Mouse (Mus musculus) splenic B cell, adult 2 months (primary cell): Measurements from ENCODE around the gene Cfb.
A peak's percentile ranks its signal among the peaks of the same experiment; 100 is the strongest.
"Not testable (repeated sequence)": the region's sequence is repeated elsewhere in the genome, so short reads cannot be mapped to it uniquely, and the experiment has no call there.

Source experiments
- DNase-seq: peaks from one replicate; pipeline ENCODE4 v3.0.0-alpha.2; 2011; ENCODE audit warnings: low read depth, low spot score
- H3K27me3 ChIP-seq: 2 replicates; pipeline ENCODE4 v1.6.1; 2012; ENCODE audit warnings: mild to moderate bottlenecking, low read length, moderate library complexity, mixed read lengths; ENCODE audit not compliant: control insufficient read depth, poor library complexity, insufficient read depth, severe bottlenecking
- H3K36me3 ChIP-seq: 2 replicates; pipeline ENCODE4 v1.6.1; 2012; ENCODE audit warnings: mild to moderate bottlenecking, low read length, moderate library complexity, mixed read lengths; ENCODE audit not compliant: control insufficient read depth, poor library complexity, insufficient read depth, severe bottlenecking

Cfb gene

DNA sequence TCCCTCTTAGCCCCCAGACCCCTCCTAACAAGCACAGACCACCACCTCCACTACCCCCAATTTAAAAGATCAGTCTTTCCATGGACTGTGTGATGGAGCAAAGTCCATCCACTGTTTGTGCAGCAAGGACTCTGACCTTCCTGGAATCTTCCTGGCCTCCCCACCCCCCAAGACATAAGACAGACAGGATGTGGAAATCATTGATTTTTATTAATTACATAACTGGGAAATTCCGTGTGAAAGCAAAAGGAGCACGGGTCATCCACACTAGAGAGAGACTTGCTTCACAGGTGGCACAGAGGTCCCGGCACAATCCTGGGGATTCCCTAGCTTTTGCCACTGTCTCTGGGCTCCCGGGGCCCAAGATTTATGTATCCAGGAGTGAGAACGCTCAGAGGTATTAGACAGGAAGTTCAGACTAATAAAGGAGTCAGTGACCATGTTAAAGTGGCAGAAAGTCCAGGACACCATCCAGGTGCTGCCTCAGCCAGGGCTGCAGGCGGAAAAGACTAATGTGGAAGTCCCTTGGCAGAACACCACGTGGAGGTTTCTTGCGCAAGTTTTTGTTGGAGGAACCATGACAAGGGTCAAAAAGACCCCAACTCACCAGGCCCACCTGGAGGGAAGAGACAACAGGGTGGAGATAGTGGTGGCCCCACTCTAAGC, at the start of gene Cfb:
Gene Cfb, minus strand, starts transcription at position 103 of the 666 bp plus-strand sequence.
- DNase-seq, result no peak
- no peaks in the 10 kb centered on the region for H3K36me3 ChIP-seq
- H3K27me3 ChIP-seq, result no peaks in the 10 kb centered on the region

DNA sequence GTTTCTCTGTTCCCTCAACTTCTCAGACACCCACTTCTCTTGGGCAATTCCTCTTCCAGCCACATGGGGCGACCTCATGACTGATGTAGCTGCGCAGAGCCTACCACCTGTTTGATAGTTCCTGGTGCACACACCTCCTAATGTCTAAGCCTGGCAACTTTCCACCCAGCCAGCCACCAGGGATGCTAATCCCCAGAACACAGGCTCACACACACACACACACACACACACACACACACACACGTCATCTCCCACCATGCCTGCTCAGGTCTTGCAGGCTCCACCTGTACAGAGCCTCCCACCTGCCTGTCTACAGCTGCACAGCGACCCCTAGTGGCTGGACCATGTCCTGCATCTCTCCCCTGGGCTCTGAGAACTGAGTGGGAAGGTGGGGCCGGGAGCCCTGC, 49.6 kb upstream of the Cfb start:
- DNase-seq, result peak; percentile 93
- H3K27me3 ChIP-seq, result no peaks in the 10 kb centered on the region

DNA sequence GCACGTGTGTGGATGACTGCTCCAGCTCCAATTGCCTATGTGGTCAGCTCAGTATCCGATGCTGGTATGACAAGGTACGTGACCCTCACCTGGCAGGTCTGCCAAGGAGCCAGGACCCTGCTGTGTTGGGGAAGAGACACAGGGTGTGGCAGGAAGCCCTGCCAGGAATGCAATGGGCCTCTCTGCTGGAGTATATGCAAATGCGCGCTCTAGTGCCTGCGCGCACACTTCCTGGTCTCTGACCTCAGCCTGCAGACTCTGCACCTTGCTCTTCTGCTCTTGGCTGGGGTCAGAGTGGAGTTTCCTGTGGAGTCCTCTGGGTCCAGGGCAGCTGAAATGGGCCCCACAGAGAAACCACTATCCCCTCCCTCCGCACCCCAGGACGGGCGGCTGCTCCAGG, 48.7 kb upstream of the Cfb start:
- peak; percentile 13 for DNase-seq
- no peaks in the 10 kb centered on the region for H3K27me3 ChIP-seq
- peaks cover 11% of the 10 kb centered on the region for H3K36me3 ChIP-seq

More for the DNA sequence above, 49.6 kb upstream of the Cfb start:
- peaks cover 8% of the 10 kb centered on the region for H3K36me3 ChIP-seq

DNA sequence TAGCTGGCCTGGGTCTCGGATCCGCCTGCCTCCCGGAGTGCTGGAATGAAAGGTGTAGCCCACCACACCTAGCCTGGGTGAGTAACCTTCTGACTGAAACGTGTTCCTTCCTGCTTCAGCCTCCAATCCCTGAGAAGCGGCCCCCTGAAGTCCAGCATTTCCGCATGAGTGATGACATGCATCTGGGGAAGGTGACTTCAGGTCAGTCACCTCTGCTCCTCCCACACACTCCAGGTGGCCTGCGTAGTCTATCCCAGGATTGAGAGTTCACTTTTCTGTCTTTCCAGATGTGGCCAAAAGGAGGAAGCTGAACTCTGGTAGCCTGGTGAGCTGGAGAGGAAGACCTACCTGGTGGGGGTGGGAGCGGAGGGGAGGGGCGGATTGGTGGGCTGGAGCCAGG, 40.6 kb upstream of the Cfb start:
- no peaks in the 10 kb centered on the region for H3K27me3 ChIP-seq
- no peak for DNase-seq
- peaks cover 9% of the 10 kb centered on the region for H3K36me3 ChIP-seq

DNA sequence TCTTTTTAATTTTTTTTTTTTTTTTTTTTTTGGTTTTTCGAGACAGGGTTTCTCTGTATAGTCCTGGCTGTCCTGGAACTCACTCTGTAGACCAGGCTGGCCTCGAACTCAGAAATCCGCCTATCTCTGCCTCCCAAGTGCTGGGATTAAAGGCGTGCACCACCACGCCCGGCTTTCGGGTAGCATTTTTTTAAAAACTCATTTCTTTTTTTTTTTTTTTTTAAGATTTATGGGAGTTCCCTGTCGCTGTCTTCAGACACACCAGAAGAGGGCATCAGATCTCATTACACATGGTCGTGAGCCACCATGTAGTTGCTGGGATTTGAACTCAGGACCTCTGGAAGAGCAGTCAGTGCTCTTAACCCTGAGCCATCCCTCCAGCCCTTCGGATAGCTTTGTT, 39.6 kb upstream of the Cfb start:
- H3K27me3 ChIP-seq, H3K36me3 ChIP-seq, DNase-seq: not testable (repeated sequence)

DNA sequence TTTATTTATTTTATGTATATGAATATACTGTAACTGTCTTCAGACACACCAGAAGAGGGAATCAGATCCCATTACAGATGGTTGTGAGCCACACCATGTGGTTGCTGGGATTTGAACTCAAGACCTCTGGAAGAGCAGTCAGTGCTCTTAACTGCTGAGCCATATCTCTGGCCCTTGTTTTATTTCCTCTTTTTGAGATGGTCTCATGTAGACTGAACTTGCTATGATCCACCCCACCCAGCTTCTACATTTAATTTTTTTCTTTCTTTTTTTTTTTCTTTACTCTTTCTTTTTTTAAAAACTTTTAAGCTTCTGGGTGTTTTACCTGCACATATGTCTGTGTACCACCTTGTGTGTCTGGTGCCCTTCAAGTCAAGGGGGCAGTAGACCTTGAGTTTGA, 38.5 kb upstream of the Cfb start:
- peak; percentile 35 for DNase-seq
- H3K27me3 ChIP-seq, H3K36me3 ChIP-seq: not testable (repeated sequence)

DNA sequence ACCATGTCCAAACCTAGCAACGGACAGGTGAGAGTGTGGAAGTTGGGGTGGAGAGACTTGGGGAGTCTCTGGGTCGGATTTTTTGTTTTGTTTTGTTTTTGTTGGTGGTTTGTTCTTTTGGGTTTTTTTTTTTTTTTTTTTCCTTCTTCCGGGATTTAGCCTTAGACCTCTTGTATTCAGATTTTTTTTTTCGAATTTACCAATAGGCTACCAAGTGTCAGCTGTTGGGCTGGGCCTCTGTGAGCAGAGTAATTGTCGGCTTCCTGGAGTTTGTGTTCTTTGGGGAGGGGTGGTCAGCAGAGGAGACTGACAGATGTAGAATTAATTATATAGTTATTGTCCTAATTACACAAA, 37.5 kb upstream of the Cfb start:
- no peaks in the 10 kb centered on the region for H3K27me3 ChIP-seq
- peak; percentile 24 for DNase-seq
- 0 out of 2 replicates have a peak, but pooled peaks cover 3% of the 10 kb centered on the region for H3K36me3 ChIP-seq

DNA sequence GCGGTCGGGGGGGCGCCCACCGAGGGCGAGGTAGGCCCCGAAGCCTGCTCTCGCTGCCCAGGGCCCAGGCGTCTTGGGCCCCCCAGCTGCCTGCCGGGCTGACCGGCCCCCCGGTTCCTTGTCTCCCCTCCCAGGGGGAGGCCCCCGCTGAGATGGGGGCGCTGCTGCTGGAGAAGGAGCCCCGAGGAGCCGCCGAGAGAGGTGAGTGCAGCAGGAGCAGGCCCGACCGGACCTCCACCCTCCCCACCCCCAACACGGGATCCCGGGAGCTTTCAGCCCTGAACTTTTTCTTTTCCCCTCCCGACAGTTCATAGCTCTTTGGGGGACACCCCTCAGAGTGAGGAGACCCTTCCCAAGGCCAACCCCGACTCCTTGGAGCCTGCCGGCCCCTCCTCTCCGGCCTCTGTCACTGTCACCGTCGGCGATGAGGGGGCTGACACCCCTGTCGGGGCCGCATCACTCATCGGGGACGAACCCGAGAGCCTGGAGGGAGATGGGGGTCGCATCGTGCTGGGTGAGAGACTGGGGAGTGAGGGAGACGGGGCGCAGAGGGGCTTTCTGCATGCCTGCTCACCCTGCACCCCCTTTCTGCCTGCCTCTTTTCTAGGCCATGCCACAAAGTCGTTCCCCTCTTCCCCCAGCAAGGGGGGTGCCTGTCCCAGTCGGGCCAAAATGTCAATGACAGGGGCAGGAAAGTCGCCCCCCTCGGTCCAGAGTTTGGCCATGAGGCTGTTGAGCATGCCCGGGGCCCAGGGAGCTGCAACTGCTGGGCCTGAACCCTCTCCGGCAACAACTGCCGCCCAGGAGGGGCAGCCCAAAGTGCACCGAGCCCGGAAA, 37.0 kb upstream of the Cfb start:
- DNase-seq, result peak; percentile 34
- no peaks in the 10 kb centered on the region for H3K27me3 ChIP-seq
- H3K36me3 ChIP-seq, result 0 out of 2 replicates have a peak, but pooled peaks cover 3% of the 10 kb centered on the region

DNA sequence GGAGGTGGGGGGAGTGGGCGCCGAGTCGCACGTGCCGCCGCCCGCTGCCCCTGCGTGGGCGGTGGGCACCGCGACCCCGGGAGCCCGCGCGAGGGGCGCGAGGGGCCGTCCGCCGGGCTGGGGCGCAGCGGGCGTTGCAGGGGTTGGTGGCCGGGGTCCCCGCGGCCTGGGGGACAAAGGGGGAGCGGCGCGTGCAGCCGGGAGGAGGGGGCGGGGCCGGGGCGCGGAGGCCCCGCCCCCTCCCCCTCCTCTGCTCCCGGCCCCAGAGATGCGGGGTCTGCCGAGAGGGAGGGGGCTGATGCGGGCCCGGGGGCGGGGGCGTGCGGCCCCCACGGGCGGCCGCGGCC, 36.4 kb upstream of the Cfb start:
- H3K36me3 ChIP-seq, result 0 out of 2 replicates have a peak, but pooled peaks cover 3% of the 10 kb centered on the region
- no peaks in the 10 kb centered on the region for H3K27me3 ChIP-seq
- peak; percentile 14 for DNase-seq

DNA sequence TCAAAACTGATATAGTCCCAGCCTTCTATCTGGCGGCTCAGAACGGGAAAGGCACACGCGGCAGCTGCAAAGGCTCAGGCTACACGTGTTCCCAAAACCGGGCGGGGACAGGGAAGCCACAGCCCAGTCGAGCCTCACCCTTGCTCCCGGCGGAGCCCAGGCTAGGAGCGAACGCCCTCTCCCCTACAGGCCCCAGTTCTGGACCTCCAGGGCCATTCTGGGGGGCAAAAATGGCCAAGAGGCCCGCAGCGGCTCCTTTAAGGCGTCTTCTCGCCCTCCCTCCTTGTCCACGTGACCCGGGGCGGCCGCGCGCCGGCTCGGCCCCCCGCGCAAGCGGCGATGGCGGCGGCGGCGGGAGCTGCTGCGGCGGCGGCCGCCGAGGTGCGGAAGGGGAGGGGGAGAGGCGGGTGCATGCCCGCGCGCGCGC, 35.9 kb upstream of the Cfb start, which contains the start of the genes C2 and Ehmt2:
Gene C2, minus strand, starts transcription at position 106 of the 427 bp plus-strand sequence.
Gene Ehmt2, plus strand, starts transcription at position 310 of the 427 bp plus-strand sequence.
- DNase-seq, result peak; percentile 73
- 0 out of 2 replicates have a peak, but pooled peaks cover 3% of the 10 kb centered on the region for H3K36me3 ChIP-seq
- H3K27me3 ChIP-seq, result no peaks in the 10 kb centered on the region

DNA sequence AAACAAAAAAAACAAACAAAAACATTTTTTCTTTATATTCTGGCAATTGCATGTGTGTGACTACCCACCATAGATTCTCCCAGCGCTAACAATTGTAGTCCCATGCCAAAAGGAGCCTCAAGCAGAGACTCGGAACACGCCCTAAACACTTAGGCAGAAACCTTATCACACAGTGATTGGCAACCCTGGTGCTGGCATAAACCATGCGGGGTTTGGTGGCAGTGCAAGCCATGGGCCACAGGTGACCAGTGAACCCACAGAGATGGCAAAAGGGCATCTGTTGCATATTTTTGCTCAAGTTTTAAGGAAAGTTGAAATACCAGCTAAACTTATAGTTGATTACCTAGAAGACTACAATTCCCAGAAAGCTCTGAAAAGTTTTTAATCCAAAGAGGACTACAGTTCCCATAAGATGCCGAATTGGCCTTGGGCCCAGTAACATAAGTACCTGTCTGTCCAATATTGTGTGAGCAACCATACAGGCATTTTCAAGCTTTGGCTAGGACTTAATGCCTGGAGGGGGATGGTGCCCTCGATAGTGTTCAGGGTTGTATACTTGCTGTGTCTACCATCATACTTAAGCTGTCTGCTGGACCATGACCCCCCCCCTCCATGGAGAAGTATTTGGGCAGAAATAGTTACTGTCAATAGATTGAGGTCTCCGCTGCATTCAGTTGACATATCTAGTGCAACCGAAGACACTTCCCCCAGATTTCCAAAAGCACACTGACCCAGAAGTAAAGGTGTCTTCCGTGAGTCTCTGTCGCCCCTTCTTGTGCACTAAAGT, 35.2 kb upstream of the Cfb start:
- H3K36me3 ChIP-seq, result 0 out of 2 replicates have a peak, but pooled peaks cover 1% of the 10 kb centered on the region
- no peaks in the 10 kb centered on the region for H3K27me3 ChIP-seq
- DNase-seq, result peak; percentile 20

DNA sequence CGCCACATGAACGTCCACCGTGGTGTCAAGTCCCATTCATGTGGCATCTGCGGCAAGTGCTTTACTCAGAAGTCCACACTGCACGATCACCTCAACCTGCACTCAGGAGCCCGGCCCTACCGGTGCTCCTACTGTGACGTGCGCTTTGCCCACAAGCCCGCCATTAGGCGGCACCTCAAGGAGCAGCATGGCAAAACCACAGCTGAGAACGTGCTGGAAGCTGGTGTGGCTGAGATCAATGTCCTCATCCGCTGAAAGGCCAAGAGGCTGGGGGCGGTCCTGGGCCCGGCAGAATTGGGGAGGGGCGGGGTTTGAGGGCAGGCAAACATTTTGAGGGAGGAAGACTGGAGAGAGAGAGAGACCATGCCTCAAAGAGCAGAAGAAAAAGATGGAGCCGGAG, 34.0 kb upstream of the Cfb start:
- no peak for DNase-seq
- Histone ChIP-seq H3K27me3 (no peaks in the 10 kb centered on the region), H3K36me3 (no peaks in the 10 kb centered on the region)

DNA sequence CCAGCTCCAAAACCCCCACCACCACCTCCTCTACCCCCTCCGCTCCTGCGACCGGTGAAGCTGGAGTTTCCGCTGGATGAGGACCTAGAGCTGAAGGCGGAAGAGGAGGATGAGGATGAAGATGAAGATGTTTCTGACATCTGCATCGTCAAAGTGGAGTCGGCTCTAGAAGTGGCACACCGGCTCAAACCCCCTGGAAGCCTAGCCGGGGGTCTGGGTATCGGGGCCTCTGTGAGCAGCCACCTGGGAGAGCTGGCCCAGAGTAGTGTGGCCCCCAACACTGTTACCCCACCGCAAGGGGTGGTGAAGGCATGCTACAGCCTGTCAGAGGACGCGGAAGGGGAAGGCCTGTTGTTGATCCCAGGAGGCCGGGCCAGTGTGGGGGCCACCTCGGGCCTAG, 33.4 kb upstream of the Cfb start:
- Histone ChIP-seq H3K27me3 (no peaks in the 10 kb centered on the region), H3K36me3 (no peaks in the 10 kb centered on the region)
- DNase-seq, result no peak

DNA sequence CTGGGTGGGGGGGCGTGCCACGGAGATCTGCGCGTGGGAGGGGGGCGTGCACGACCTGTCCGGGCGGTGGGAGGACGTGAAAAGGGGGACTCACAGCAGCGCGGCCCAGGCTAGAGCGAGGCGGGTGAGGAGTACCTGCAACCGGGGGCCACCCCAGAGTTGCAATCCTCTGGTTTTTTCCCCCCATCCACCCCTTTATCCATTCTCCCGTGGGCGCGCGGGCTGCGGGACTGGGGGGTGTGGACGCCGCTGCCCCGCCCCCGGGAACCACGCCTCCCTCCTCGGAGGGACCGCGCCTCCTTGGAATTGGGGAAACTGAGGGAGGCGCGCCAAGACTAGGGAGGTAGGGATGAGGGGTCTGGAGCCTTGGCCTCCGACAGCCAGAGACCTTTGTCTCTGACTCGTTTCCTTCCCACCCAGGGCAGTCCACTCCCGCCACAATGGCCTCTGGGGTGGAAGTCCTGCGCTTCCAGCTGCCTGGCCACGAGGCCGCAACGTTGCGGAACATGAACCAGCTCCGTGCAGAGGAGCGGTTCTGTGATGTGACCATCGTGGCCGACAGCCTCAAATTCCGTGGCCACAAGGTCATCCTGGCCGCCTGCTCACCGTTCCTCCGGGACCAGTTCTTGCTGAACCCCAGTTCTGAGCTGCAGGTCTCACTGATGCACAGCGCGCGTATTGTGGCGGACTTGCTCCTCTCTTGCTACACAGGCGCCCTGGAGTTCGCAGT, 32.6 kb upstream of the Cfb start:
- Histone ChIP-seq H3K27me3 (no peaks in the 10 kb centered on the region), H3K36me3 (no peaks in the 10 kb centered on the region)
- peak; percentile 21 for DNase-seq
